Mouse (Mus musculus) lung, adult 18-20 months (tissue): ENCODE measurements around the gene Shank1.
"Not testable (repeated sequence)": the region's sequence is repeated elsewhere in the genome, so short reads cannot be mapped to it uniquely, and the experiment has no call there.

Experiments used
- DNase-seq, 2 experiments: peaks; one replicate each; pipeline ENCODE4 v3.0.0; 2022; ENCODE audit warnings: mixed read lengths in 2 of 2

The Shank1 gene

DNA sequence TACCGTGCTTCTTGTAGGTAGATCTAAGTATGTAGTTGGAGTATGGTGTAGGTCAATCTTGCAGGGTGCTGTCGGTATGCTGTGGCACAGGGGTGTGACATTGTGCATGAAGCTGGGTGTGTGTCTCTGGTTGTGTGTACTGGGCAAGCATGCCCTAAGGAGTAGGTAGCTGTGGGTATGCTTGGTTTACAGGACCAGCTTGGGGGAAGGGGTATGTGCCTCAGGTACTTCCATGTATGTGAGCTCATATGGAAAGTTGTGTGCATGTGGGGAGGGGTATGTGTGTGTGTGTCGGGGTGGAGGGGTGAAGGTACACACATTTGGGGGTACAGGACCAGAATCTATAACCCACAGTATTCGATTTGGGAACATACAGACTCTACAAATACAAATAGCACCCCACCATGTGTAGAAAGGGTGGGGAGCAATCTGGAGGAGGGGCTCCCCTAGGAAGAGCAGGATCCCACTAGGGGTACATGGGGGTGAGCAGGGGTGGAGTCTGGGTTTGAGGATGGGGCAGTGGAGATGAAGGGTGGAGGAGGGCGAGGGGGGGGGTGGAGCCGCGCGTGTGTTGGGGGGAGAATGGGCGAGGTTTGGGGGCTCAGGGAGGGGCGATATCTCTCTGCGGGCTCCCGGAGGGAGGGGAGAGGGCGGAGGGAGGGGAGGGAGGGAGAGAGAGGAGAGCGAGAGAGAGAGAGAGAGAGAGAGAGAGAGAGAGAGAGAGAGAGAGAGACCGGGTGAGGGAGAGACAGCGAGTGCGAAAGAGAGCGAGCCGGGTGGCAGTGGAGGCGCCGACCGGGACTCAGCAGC is at the start of gene Shank1:
Gene Shank1, plus strand, starts transcription at position 779 of the 810 bp plus-strand sequence.
- DNase-seq, result no peak

DNA sequence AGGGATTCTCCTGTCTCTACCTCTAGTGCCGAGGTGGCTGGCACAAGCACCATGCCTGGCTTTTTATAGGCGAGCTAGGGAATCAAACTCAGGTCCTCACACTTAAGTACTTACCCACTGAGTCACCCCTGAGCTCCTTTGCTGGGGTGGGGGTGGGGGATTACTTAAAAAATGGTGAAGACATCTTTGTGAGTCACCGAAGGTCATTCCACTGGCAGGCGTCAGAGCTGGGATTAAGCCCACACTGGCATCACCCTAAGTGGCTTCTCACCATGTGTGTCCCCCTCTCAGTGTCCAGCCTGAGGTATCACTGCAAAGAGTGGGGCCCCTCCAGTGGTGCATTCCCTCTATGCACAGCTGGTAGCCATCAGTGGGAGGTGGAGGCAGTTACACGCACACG is 49.6 kb upstream of the Shank1 start:
- no peak for DNase-seq

DNA sequence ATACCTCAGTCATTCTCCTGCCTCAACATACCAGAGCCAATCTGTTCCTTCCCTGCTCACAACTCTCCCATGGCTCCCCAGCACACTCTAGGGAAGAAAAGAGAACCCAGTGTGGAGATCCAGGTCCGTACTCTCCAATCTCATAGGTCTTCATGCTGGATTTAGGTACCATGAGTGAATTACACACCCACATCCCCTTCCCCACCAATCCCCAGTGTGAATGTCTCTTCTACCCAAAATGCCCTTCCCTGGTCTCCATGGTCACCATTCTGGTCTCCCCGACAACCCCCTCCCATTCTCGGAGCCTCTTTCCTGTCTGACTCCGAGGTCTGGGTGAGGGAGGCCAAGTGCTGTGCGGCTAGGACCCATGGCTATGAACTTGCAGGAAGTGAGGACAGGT is 48.9 kb upstream of the Shank1 start, which contains the start of gene Gm15517:
Gene Gm15517, plus strand, starts transcription at position 301 of the 400 bp plus-strand sequence.
- DNase-seq, result no peak

DNA sequence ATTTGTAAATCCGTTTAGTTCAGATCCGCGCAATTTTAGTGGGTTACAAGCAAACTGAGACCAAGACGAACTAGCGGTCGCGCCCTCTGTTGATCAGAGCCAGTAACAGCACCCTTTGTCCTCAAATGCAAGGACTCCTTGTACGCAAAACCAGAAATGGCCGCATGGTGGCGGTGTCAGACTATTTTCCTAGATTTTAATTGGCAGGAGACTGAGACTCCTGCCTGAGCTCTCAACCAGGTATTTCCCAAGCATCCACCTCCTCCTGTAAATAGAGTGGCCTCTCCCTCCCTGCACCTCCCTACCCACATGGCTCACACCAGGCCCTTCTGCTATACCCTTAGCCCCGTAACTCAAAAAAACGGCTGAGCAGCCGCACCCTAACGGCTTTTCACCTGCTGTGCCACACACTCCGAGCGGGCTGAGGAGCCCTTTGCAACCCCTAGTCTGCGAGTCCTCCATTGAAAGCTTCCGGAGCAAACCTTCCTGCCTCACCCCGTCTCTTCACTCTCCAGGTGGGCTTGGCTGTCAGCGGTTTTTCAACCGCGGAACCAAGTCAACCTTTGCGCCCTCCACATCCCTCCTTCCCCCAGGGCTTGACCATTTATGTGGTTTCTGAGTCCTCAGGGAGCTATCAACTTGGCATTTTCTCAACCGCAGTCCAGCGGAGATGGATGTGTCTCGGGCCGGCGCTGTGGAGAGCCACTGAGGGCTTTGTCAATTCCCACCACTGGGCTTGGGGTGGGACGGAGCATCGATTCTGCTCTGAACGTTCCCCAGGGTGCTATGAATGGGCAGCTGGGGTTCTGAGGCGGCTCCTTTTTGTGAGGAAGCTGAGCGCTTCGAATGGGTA is 47.0 kb upstream of the Shank1 start:
- DNase-seq, result peak; percentile 91 to 94

DNA sequence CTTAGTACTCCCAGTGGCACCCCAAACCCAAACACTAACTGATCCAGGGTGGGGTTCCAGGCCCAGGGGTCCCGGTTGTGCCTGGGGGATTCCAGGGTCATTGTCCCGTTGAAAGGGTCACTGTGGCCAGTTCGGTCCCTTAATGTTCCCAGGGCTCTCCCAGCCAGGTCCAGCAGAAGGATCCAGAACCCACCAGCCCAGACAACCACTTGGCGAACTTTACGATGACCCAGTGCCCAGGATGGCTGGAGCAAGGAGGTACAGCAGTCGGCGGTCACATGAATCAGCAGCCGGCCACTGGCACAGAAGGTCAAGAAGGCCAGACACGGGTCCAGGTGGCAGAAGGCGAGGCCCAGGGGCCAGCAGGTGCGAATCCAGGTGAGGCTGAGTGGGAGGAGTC is 41.9 kb upstream of the Shank1 start:
- DNase-seq, result no peak

DNA sequence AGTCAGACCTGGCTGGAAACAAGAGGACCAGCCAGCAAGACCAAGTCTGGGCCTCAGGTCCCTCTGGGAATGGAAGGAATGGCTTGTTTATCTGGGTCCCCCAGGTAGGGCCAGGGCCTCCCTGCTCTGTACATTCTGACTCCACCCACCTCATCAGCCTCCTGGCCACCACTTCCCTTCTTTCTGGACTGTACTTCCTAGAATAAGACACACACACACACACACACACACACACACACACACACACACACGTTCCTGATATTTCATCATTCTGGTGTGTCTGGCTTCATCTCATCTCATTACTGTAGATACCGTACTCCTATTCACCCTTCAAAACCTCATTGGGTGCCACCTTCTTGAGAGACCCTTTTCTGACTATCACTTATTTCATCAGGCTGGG is 40.7 kb upstream of the Shank1 start:
- no peak for DNase-seq

DNA sequence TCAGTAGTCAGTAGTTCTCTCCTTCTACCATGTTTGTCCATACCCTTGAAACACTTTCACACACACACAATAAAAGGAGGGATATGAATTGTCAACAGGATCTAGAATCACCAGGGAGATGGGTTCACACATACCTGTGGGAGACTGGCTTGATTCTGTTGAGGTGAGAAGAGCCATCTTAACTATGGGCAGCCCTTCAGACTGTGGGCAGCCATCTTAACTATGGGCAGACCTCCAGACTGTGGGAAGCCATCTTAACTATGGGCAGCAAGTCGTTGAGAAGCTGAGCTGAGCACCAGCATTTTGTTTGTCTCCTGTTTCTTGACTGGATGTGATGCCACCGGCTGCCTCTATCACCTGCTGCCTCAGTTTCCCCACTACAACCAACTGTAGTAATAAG is 38.7 kb upstream of the Shank1 start:
- no peak for DNase-seq

DNA sequence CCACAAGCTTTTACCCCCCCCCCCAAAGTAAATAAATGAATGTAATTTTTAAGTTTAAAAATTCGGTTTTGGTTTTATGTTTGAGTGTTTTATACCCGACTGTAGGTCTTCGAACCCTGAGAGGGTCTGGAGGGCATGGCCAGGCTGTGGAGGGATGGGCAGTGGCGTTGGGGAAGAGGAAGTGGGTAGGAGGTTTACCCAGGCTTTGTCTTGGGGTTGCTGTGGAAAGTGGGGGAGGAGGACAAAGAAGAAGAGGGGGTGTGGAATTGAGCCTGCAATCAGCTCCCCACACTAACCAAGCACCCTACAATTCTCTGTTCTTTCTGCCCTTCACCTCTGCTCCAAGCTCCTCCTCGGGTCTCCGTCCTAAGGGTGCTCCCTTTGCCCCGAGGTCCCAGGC is 37.5 kb upstream of the Shank1 start:
- DNase-seq, result no peak

DNA sequence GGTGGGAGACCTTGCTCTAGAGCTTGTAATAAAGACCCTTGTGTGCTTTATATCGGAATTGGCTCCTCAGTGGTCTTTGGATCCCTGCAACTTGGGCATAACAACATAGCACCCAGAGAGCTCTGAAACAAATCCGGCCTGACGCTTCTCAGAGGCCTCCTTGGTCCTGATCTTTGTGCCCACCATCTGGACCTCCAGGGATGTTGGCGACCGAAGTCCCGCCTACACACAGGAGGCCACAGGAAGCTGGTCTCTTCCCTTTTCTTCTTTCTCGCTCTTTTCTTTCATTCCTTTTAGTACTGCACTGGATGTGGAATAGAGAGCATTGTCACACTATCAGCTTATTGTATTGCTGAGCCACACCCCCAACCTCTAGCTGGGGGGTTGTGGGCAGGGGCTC is 36.6 kb upstream of the Shank1 start:
- no peak for DNase-seq

DNA sequence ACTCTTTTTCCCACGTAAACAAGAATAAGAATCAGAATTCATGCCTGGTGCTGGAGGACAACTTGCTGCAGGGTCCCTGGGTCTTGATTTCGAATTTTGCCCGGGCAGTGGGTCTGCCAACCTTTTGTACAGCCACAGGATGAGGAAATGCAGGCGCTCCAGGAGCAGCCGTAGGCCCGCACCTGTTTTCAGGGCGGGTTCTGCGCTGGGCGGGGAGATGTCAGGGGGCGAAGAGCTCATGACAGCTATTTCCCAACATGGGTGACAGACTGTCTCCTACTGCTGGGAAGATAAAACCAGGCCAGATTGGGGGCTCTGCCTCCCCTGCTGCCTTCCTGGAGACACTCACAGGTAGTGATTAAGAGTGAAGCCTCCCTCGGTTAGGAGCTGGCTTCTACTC is 36.0 kb upstream of the Shank1 start:
- no peak for DNase-seq

DNA sequence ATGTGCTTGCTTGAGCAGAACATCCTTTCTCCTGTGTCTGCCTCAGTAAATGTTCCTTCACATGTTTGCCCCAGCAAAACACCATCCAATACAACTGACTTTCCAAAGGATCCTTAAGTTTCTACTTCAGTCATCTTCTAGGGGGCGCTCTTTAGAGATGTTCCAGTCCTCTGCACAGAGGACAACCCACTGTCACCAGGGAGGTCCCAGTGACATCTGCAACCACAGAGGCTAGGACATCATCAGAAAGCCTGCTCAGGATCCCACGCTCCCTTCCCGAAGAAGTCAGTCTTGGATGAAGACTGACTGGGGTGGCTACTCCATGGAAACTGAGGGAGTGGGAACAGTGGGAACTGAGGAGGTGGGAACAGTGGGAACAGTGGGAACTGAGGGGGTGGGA is 34.5 kb upstream of the Shank1 start:
- DNase-seq, result no peak

DNA sequence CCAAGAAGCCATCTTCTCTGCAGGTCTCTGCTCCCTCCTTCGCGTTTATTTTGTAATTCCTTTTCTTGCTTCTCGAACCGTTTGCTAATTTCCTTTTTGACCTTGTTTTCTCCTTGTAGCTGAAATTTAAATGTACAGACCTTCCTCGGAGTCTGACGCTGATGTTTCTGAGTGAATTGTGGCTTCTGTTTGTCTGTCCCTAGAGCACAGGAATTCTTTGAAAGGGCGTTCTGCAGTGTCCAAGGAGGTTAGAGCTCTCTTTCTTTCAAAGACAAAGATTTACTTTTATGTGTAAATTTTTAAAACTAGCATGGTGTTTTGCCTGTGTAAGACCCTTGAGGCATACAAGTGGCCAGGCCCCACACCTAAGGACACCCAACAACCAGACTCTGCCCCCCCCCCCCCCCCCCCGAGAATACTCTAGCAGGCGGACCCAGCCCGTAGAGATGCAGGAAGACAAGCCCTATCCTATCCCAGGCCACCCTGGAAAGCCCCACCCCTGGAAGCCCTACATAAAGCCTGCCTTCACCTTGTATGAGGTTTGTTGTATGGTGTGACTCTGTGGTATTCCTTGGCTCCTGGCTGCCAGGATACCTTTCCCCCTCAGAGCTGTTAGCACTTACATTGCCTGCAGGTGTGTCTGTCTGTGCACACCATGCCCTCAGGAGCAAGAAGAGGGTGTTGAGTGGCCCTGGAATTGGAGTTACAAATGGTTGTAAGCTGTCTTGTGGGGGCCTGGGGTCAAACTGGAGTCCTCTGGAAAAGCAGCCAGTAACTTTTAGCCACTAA is 33.4 kb upstream of the Shank1 start:
- DNase-seq, result no peak

DNA sequence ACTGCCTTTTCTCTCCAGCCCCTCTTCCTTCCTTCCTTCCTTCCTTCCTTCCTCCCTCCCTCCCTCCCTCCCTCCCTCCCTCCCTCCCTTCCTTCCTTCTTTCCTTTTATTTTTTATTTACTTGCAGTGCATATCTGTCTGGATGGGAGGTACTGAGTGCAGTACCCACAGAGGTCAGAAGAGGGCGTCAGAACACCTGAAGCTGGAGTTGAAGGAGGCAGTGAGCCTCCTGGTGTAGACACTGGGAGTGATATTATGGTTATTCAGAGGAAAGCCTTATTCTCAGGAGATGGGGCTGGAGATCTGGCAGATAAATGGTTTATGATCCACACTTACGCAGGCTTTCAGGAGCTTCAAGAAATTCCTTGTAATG is 32.8 kb upstream of the Shank1 start:
- peak; percentile 15 to 22 for DNase-seq

DNA sequence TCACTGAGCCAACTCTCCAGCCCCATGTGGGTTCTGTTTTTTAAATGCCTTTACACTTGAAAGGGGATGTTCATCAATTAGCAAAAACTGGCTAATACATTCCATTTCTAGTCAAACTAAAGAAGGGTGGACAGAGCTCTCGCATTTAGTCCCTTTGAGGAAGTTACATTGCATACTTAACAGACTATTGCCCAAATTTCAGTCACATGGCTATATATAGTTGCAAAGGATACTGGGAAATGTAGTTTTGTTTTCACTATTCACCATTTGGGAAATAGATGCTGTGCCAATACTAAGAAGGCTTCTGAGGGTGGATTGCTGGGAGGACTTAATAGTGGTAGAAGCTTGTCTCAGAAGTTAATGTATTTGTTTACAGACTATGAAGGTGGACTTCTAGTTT is 29.1 kb upstream of the Shank1 start:
- no peak for DNase-seq

DNA sequence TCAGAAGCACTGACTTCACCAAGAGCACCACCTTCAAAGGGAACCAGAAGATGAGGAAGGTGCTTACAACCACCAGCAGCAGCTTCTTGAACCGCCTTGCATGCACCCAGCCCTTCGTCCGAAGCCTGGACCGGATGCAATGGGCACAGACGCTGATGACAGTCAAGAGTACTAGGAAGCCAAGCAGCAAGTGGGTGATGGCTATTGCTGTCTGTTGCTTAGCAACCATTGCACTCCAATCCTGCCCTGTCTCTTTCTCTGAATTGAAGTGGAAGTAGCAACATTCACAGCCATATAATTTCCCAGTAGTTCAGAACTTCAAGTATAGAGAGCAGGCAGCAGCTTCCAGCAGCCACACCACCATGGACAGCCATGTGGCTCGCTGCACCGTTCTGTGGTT is 28.5 kb upstream of the Shank1 start:
- DNase-seq, result no peak

DNA sequence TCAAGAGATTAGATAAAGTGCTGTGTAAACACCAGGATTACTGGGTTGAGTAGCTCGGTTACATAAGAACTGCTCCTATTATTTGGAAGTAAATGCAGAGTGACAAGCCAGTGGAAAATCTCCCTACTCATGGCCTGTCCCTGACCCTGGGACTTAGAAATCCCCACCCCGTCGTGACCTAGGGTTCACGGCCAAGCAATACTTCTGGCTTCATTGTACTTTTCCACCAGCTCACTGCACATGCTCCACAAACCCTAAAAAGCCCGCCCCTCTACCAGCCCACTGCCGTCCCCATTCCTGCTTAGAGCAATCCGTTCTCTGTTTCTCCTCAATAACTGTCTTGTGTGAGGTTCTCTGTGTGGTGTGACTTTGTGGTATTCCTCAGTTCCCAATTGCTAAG is 22.3 kb upstream of the Shank1 start:
- peak in 1 of 2 experiments; percentile 44 for DNase-seq

DNA sequence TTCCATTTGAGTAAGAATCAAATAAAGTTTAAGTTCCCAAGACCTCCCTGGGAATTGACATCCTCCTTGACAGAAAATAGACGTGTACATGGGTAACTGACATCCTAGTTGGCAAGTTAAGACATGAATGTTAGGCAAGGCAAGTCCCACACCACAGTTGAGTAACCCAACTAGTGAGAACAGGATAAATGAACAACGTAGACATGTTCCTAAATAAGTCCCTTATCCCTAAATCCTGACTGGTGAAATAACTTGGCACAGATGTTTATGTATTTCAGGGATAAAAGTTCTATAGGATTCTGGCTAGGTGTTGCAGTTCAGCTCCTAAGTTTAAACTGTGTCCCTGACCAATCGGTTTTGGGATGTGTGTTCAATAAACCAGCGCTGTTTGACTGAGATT is 19.1 kb upstream of the Shank1 start:
- DNase-seq, result no peak

DNA sequence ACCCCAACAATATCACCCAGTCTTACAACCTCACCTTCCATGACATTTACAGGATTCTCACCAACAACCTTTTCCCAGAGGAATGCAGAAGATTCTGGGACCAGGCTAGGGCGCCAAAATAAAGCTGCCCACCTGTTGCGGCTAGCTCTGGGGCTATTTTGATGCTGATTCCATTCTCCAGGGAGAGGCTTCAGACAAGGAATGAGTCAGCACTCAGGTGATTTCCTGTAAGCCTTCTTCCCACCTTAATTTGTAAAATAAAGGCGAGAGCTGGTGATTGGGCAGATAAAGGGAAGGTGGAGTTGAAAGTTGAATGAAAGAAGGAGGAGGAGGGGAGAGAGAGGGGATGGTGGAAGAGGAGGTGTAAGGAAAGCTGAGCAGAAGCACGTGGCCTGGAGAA is 18.6 kb upstream of the Shank1 start:
- DNase-seq, result no peak

DNA sequence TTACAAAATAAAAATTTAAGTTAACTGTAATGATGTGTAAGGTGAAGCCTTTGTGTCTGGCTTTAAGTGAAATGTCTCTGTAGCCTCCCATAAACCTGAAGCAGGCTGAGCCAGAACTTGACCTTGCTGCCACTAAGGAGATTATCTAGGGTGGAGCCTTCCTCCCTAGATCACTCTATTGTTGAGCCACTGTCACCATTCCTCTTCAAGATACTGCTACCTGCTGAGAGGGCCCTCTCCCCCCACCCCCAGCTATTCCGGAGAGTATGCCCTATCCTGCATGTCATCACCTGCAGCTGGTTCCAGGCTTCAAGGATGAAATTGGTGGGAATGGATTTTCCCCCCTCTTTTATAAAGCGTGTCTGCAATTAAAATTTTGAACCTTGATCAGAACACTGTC is 12.6 kb upstream of the Shank1 start:
- not testable (repeated sequence) for DNase-seq

DNA sequence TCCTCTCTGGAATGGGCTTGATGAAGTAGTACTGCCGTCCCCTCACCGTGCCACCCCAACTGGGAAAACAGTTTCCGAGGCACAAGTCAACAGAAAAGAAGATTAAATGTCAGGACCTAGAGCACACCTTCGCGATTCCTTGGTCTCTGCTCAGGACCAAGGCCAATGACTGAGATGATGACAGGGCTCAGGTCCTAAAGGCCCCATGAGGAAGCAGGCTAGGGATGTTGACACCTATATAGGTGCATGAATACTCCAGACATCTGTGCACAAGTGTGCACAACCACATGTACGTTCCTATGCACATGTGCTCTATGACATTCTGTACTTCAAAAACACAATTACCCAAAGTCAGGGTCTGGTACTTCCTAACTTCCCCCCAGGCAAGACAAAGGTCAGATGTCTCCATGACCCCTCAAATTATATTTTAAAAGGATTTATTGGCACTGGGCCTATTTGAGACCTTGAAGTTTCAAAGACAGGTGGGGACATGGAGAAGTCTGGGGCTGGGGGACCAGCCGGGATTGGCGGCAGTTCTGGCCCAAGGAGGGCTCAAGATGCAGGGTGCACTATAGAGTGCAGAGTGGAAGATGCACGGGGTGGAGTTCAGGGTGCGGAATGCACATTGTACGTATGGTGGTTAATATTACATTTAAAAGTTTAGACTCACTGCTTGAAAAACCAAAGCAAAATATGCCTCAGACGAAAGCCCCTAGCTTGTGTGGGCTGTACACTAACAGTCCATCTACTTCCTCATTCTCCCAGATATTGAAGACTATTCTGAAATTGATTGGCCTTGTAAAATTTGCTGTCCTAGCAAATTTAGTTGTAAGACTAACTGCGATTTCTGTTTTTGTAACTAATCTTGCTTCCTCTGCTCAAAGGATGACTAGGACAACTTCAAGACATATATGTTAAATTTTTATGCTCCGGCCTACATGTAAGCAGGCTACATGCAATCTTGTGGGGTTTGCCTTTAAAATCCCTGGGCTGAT is 6.4 kb upstream of the Shank1 start:
- DNase-seq, result no peak

DNA sequence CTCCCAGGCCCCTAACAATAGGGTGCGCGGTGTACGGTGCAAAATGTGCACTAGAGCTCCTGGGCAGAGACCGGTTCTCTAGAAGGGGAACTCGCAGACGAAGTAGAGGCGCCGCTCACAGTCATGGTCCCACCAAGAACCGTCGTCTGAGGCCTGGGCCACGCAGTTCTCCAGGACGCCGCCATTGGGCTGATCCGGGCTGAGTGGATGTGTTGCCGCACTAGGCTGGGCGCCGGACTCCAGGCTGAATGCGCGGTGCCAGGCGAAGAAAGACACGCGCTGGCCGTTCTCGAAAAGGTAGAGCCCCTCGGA is 5.6 kb upstream of the Shank1 start:
- no peak for DNase-seq
